Mouse (Mus musculus) pancreas, adult 10 weeks (tissue): ENCODE measurements around the gene Vps4a. TPM values are rescaled to one million over a fixed set of nuclear protein-coding genes. Genes with fewer than 3 reads are reported as not detected.

ENCODE experiments used
- polyA plus RNA-seq: library from polyadenylated mRNA; stranded (reverse); fragments of 350-450 nt; fragmentation: Illumina TruSeq; extraction: RNeasy Lipid Tissue Mini Kit (QIAGEN cat#74804); gene quantifications from one replicate; pipeline ENCODE4 v1.2.3, GENCODE M21; 2015; ENCODE audit warnings: low read depth, low replicate concordance; ENCODE audit not compliant: insufficient read depth

The Vps4a gene
- 13.1 TPM for polyA plus RNA-seq

GRCm38 (mm10) chr8:107030650-107031576 lies at the start of gene Vps4a:
Gene Vps4a (plus strand): TSS chr8:107031222.

GRCm38 (mm10) chr8:107048061-107048941 lies 17.3 kb downstream of the Vps4a start, which contains the start of gene Pdf:
Gene Pdf (minus strand): TSS chr8:107048614.

GRCm38 (mm10) chr8:107056076-107056972 lies 25.3 kb downstream of the Vps4a start, which contains the start of the genes Cog8 and Nip7:
Gene Cog8 (minus strand): TSS chr8:107056689.
Gene Nip7 (plus strand): TSS chr8:107056877.

GRCm38 (mm10) chr8:107065511-107066496 lies 34.8 kb downstream of the Vps4a start, which contains the start of gene Tmed6:
Gene Tmed6 (minus strand): TSS chr8:107065644.

Other genes with a start within 250 kb of the Vps4a start
- 0.52 TPM for gene Has3, start 161.0 kb upstream of the Vps4a start, polyA plus RNA-seq
- 7.5 TPM for gene Utp4, start 137.6 kb upstream of the Vps4a start, polyA plus RNA-seq
- 4.1 TPM for gene Sntb2, start 95.5 kb upstream of the Vps4a start, polyA plus RNA-seq
- 7.7 TPM for gene Pdf, start 17.4 kb downstream of the Vps4a start, polyA plus RNA-seq
- 8.9 TPM for gene Cog8, start 25.5 kb downstream of the Vps4a start, polyA plus RNA-seq
- gene Nip7, start 25.7 kb downstream of the Vps4a start, polyA plus RNA-seq, result 5.0 TPM
- 159 TPM for gene Tmed6, start 34.4 kb downstream of the Vps4a start, polyA plus RNA-seq
- 10.7 TPM for gene Terf2, start 65.3 kb downstream of the Vps4a start, polyA plus RNA-seq
- 23.5 TPM for gene Cyb5b, start 119.4 kb downstream of the Vps4a start, polyA plus RNA-seq